Mouse (Mus musculus): ENCODE results near the gene Etfrf1. TPM values are rescaled to one million over a fixed set of nuclear protein-coding genes. Genes with fewer than 3 reads are reported as not detected.

The Etfrf1 gene
- total RNA-seq, 1 experiment = 12.9 TPM

- no peak overlapping the region for H3K9ac ChIP-seq (ENCODE audit: insufficient read depth, low read depth, low read length, poor library complexity, severe bottlenecking)
- H3K4me3 ChIP-seq (ENCODE audit: insufficient read depth in 1 of 2, low read depth in 1 of 2, low read length in 2 of 2, poor library complexity in 1 of 2, severe bottlenecking in 1 of 2) = no peak overlapping the region
- in situ Hi-C loops (cut with MboI; ENCODE audit: low sequenced_read_pairs in 2 of 2, unreplicated experiment in 2 of 2) = loop anchor here in 1 of 2 experiments (25.0 kb wide), 1 partner anchor 135 kb away; no protein-coding TSS in a partner anchor
- TF ChIP-seq ZC3H11A (IDR thresholded peaks at IDR 0.05; ENCODE audit: borderline replicate concordance, low read depth, low read length) (no peak), HCFC1 (IDR thresholded peaks at IDR 0.05; ENCODE audit: borderline replicate concordance, insufficient read depth, low read length) (no peak), MAFK (IDR thresholded peaks at IDR 0.05; ENCODE audit: insufficient read depth, low read depth, low read length) (no peak), ZNF384 (IDR thresholded peaks at IDR 0.05; ENCODE audit: low read depth, low read length) (no peak), CHD2 (IDR thresholded peaks at IDR 0.05; ENCODE audit: low read depth, low read length) (no peak)
- no peaks in the 10 kb centered on the region for H3K4me1 ChIP-seq (ENCODE audit: control insufficient read depth in 2 of 2, insufficient read depth in 2 of 2, low read length in 2 of 2, poor library complexity in 1 of 2)
- H3K36me3 ChIP-seq (ENCODE audit: control insufficient read depth, insufficient read depth, low read length, poor library complexity, severe bottlenecking) = no peaks in the 10 kb centered on the region
- H3K27ac ChIP-seq (ENCODE audit: insufficient read depth, low read depth, low read length, poor library complexity, severe bottlenecking) = no peak overlapping the region
- DNase-seq (ENCODE audit: low read depth, low spot score) = no peak
- H3K9me3 ChIP-seq (ENCODE audit: control insufficient read depth, insufficient read depth, low read depth, low read length) = no peaks in the 10 kb centered on the region
These were observed 8.4 kb upstream of the Etfrf1 start for GRCm38 (mm10) chr6:145202432-145203125.

- Histone ChIP-seq H3K4me3 (ENCODE audit: insufficient read depth in 1 of 2, low read depth in 1 of 2, low read length in 2 of 2, poor library complexity in 1 of 2, severe bottlenecking in 1 of 2) (no peak overlapping the region), H3K4me1 (ENCODE audit: control insufficient read depth in 2 of 2, insufficient read depth in 2 of 2, low read length in 2 of 2, poor library complexity in 1 of 2) (no peaks in the 10 kb centered on the region), H3K27ac (ENCODE audit: insufficient read depth, low read depth, low read length, poor library complexity, severe bottlenecking) (no peak overlapping the region), H3K9ac (ENCODE audit: insufficient read depth, low read depth, low read length, poor library complexity, severe bottlenecking) (no peak overlapping the region), H3K9me3 (ENCODE audit: control insufficient read depth, insufficient read depth, low read depth, low read length) (no peaks in the 10 kb centered on the region), H3K36me3 (ENCODE audit: control insufficient read depth, insufficient read depth, low read length, poor library complexity, severe bottlenecking) (no peaks in the 10 kb centered on the region)
- TF ChIP-seq ZC3H11A (IDR thresholded peaks at IDR 0.05; ENCODE audit: borderline replicate concordance, low read depth, low read length) (no peak), ZNF384 (IDR thresholded peaks at IDR 0.05; ENCODE audit: low read depth, low read length) (no peak), MAFK (IDR thresholded peaks at IDR 0.05; ENCODE audit: insufficient read depth, low read depth, low read length) (no peak), HCFC1 (IDR thresholded peaks at IDR 0.05; ENCODE audit: borderline replicate concordance, insufficient read depth, low read length) (no peak), CHD2 (IDR thresholded peaks at IDR 0.05; ENCODE audit: low read depth, low read length) (no peak)
- in situ Hi-C loops (cut with MboI; ENCODE audit: low sequenced_read_pairs in 2 of 2, unreplicated experiment in 2 of 2) = loop anchor here in 1 of 2 experiments (25.0 kb wide), 1 partner anchor 133 kb away; no protein-coding TSS in a partner anchor
- DNase-seq (ENCODE audit: low read depth, low spot score) = no peak
These were observed 6.5 kb upstream of the Etfrf1 start for GRCm38 (mm10) chr6:145204440-145204839.

GRCm38 (mm10) chr6:145205142-145205541 lies 5.8 kb upstream of the Etfrf1 start:
- DNase-seq (ENCODE audit: low read depth, low spot score) = no peak
- TF ChIP-seq CHD2 (IDR thresholded peaks at IDR 0.05; ENCODE audit: low read depth, low read length) (no peak), ZNF384 (IDR thresholded peaks at IDR 0.05; ENCODE audit: low read depth, low read length) (no peak), MAFK (IDR thresholded peaks at IDR 0.05; ENCODE audit: insufficient read depth, low read depth, low read length) (no peak), ZC3H11A (IDR thresholded peaks at IDR 0.05; ENCODE audit: borderline replicate concordance, low read depth, low read length) (no peak), HCFC1 (IDR thresholded peaks at IDR 0.05; ENCODE audit: borderline replicate concordance, insufficient read depth, low read length) (no peak)
- no peak overlapping the region for H3K4me3 ChIP-seq (ENCODE audit: insufficient read depth in 1 of 2, low read depth in 1 of 2, low read length in 2 of 2, poor library complexity in 1 of 2, severe bottlenecking in 1 of 2)
- no peak overlapping the region for H3K27ac ChIP-seq (ENCODE audit: insufficient read depth, low read depth, low read length, poor library complexity, severe bottlenecking)
- H3K9ac ChIP-seq (ENCODE audit: insufficient read depth, low read depth, low read length, poor library complexity, severe bottlenecking) = no peak overlapping the region
- H3K4me1 ChIP-seq (ENCODE audit: control insufficient read depth in 2 of 2, insufficient read depth in 2 of 2, low read length in 2 of 2, poor library complexity in 1 of 2) = no peaks in the 10 kb centered on the region
- H3K36me3 ChIP-seq (ENCODE audit: control insufficient read depth, insufficient read depth, low read length, poor library complexity, severe bottlenecking) = no peaks in the 10 kb centered on the region
- in situ Hi-C loops (cut with MboI; ENCODE audit: low sequenced_read_pairs in 2 of 2, unreplicated experiment in 2 of 2) = loop anchor here in 1 of 2 experiments (25.0 kb wide), 1 partner anchor 132 kb away; no protein-coding TSS in a partner anchor
- no peaks in the 10 kb centered on the region for H3K9me3 ChIP-seq (ENCODE audit: control insufficient read depth, insufficient read depth, low read depth, low read length)

- Histone ChIP-seq H3K4me1 (ENCODE audit: control insufficient read depth in 2 of 2, insufficient read depth in 2 of 2, low read length in 2 of 2, poor library complexity in 1 of 2) (peaks cover 0 to 5% of the 10 kb centered on the region in 2 experiments; a peak in 2 of 4 replicates), H3K27ac (ENCODE audit: insufficient read depth, low read depth, low read length, poor library complexity, severe bottlenecking) (no peak overlapping the region), H3K36me3 (ENCODE audit: control insufficient read depth, insufficient read depth, low read length, poor library complexity, severe bottlenecking) (no peaks in the 10 kb centered on the region; the same call in 1 of the 2 replicates), H3K4me3 (ENCODE audit: insufficient read depth in 1 of 2, low read depth in 1 of 2, low read length in 2 of 2, poor library complexity in 1 of 2, severe bottlenecking in 1 of 2) (peak overlapping the region; percentile 56 to 59), H3K9ac (ENCODE audit: insufficient read depth, low read depth, low read length, poor library complexity, severe bottlenecking) (no peak overlapping the region), H3K9me3 (ENCODE audit: control insufficient read depth, insufficient read depth, low read depth, low read length) (no peaks in the 10 kb centered on the region)
- no peak for DNase-seq (ENCODE audit: low read depth, low spot score)
- in situ Hi-C loops (cut with MboI; ENCODE audit: low sequenced_read_pairs in 2 of 2, unreplicated experiment in 2 of 2) = loop anchor here (10.0 to 25.0 kb wide), 2 partner anchors 127 to 135 kb away; no protein-coding TSS in a partner anchor
- TF ChIP-seq MAFK (IDR thresholded peaks at IDR 0.05; ENCODE audit: insufficient read depth, low read depth, low read length) (no peak), HCFC1 (IDR thresholded peaks at IDR 0.05; ENCODE audit: borderline replicate concordance, insufficient read depth, low read length) (no peak), CHD2 (IDR thresholded peaks at IDR 0.05; ENCODE audit: low read depth, low read length) (no peak), ZC3H11A (IDR thresholded peaks at IDR 0.05; ENCODE audit: borderline replicate concordance, low read depth, low read length) (no peak), ZNF384 (IDR thresholded peaks at IDR 0.05; ENCODE audit: low read depth, low read length) (no peak)
These were observed 766 bp upstream of the Etfrf1 start for GRCm38 (mm10) chr6:145210056-145210680.
